Mouse (Mus musculus): ENCODE measurements around the gene Polr3a.

DNA sequence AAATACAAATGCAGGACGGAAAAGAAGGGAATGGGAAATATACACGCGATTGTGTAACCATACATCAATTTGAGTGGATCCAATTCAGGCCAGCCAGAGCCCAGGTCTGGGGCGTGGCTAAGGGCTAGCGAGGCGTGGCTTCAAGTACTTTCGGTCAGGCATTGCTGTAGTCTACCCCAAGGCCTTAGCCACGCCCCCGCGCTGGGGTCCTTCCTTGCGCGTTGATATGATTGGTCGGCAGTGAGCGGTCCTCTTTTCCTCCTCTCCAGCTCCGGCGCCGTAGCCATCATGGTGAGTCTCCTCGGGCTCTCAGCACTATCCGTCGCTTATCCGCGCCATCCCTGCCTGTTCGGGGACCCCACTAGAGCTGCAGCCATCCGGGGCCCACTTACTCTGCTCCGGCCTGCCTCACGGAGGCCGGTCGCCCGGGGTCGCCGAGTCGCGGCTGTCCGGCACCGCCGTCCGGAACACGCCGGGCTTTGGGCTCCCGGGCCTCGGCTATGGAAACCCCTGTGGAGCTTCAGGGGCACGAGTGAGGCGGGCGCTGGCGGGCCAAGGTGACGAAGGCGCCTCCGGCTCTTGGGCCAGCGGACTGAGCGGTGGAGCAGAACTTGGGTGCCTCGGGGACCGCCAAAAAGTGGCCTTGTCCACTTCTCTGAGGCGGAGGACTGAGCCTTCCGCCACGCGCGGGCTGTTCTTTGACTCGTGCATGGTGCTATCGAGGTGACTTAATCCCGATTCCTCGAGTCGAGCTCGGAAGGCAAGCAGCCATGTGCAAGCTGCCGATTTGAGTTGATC lies 3.8 kb upstream of the Polr3a start:
- TF ChIP-seq CTCF (IDR thresholded peaks at IDR 0.05; ENCODE audit: borderline replicate concordance, control insufficient read depth, extremely low read depth, insufficient read depth, low read length, poor library complexity) (peak; percentile 36; the same call in 1 of the 2 replicates), POLR2A (IDR thresholded peaks at IDR 0.05; ENCODE audit: control insufficient read depth, extremely low read depth, insufficient read depth, low read length, poor library complexity) (peak; percentile 86)

Measured in thymus, adult 2 months (tissue).